Mouse (Mus musculus) CH12.LX (cell line): Measurements from ENCODE around the gene E330009J07Rik.

Experiments used
- CTCF ChIP-seq, 2 experiments: IDR thresholded peaks in 1 of 2; conservative IDR thresholded peaks in 1 of 2; 2 replicates each; pipeline ENCODE4 v1.5.1; 2011 to 2012; ENCODE audit warnings: low read depth in 2 of 2, low read length in 2 of 2, improper control_type of control experiment in 1 of 2, inconsistent platforms in 1 of 2, mild to moderate bottlenecking in 1 of 2, moderate library complexity in 1 of 2
- MAFK ChIP-seq: IDR thresholded peaks from 2 replicates; pipeline ENCODE4 v1.6.1; 2011; ENCODE audit warnings: low read length, improper control_type of control experiment; ENCODE audit not compliant: insufficient replicate concordance
- MAX ChIP-seq: IDR thresholded peaks from 2 replicates; pipeline ENCODE4 v1.6.1; 2011; ENCODE audit warnings: low read length, improper control_type of control experiment
- MYC ChIP-seq: IDR thresholded peaks from 2 replicates; pipeline ENCODE4 v1.6.1; 2011; ENCODE audit warnings: low read depth, mild to moderate bottlenecking, improper control_type of control experiment, low read length
- NRF1 ChIP-seq: IDR thresholded peaks from 2 replicates; pipeline ENCODE4 v1.6.1; 2014; ENCODE audit warnings: low read depth, mild to moderate bottlenecking, inconsistent platforms, low read length, improper control_type of control experiment, moderate library complexity
- POLR2A ChIP-seq: IDR thresholded peaks from 2 replicates; pipeline ENCODE4 v1.6.1; 2011; ENCODE audit warnings: low read depth, mild to moderate bottlenecking, improper control_type of control experiment, low read length
- RCOR1 ChIP-seq: conservative IDR thresholded peaks from 2 replicates; pipeline ENCODE4 v1.6.1; 2012; ENCODE audit warnings: low read depth, mild to moderate bottlenecking, inconsistent platforms, low read length, improper control_type of control experiment
- SMC3 ChIP-seq: IDR thresholded peaks from 2 replicates; pipeline ENCODE4 v1.6.1; 2011; ENCODE audit warnings: low read depth, low read length, improper control_type of control experiment
- TBP ChIP-seq: conservative IDR thresholded peaks from 2 replicates; pipeline ENCODE4 v1.6.1; 2011; ENCODE audit warnings: low read depth, low read length, improper control_type of control experiment
- ZKSCAN1 ChIP-seq: IDR thresholded peaks from 2 replicates; pipeline ENCODE4 v1.6.1; 2012; ENCODE audit warnings: low read depth, inconsistent platforms, low read length, improper control_type of control experiment, borderline replicate concordance
- ZMIZ1 ChIP-seq: IDR thresholded peaks from 2 replicates; pipeline ENCODE4 v1.6.1; 2012; ENCODE audit warnings: low read depth, mild to moderate bottlenecking, inconsistent platforms, low read length, improper control_type of control experiment
- ZNF384 ChIP-seq: IDR thresholded peaks from 2 replicates; pipeline ENCODE4 v1.6.1; 2012; ENCODE audit warnings: low read depth, low read length, improper control_type of control experiment, inconsistent platforms

- no peak for TF ChIP-seq TBP
- no peak for TF ChIP-seq MAX
- TF ChIP-seq NRF1: no peak
- no peak for TF ChIP-seq ZNF384
- TF ChIP-seq MYC: no peak
- no peak for TF ChIP-seq MAFK
- TF ChIP-seq RCOR1: no peak
- TF ChIP-seq CTCF (conservative IDR thresholded peaks at IDR 0.05 in 1 of 2, IDR thresholded peaks at IDR 0.05 in 1 of 2; ENCODE audit: low read depth in 2 of 2, low read length in 2 of 2): no peak
- no peak for TF ChIP-seq SMC3
- no peak for TF ChIP-seq ZMIZ1
- no peak for TF ChIP-seq ZKSCAN1
- no peak for TF ChIP-seq POLR2A
Measured at GRCm38 (mm10) chr6:40428696-40429095, 7.2 kb downstream of the E330009J07Rik start.
